In genomic region chr11:97127470-97128223, GRCm38 (mm10) we compare ENCODE assay signal across 9 mouse cellular contexts. TPM values are rescaled to one million over a fixed set of nuclear protein-coding genes. Genes with fewer than 3 reads are reported as not detected.
DNase-seq lines count a peak whose midpoint lies in the region; ATAC-seq and TF ChIP-seq lines count a peak whose summit lies in the region.
"Had no signal": no experiment of that assay in that cellular context is flagged by ENCODE, and none has a peak within 500 bp of the region (broad histone marks: within the 10 kb centered on the region; RNA-seq: fewer than 3 reads in every experiment).

No protein-coding gene starts in this region.

- H3K27ac ChIP-seq in heart, adult 2 months = no peak overlapping the region
- H3K27ac ChIP-seq in thymus, adult 2 months (ENCODE audit: control insufficient read depth, insufficient read depth, low read length) = no peak overlapping the region
- no peak overlapping the region for H3K27ac ChIP-seq in limb, embryonic 15.5 days
- no peak overlapping the region for H3K27ac ChIP-seq in stomach, postnatal 0 days (replicated peaks)

- H3K4me1 ChIP-seq in heart, adult 2 months (ENCODE audit: control insufficient read depth, insufficient read depth, low read length) = no peaks in the 10 kb centered on the region
- H3K4me1 ChIP-seq in thymus, adult 2 months (replicated peaks; ENCODE audit: control insufficient read depth, insufficient read depth, low read length) = peaks cover 24% of the 10 kb centered on the region
- H3K4me1 ChIP-seq in limb, embryonic 15.5 days = peaks cover 10% of the 10 kb centered on the region
- no peaks in the 10 kb centered on the region for H3K4me1 ChIP-seq in stomach, postnatal 0 days (replicated peaks; ENCODE audit: control insufficient read depth, insufficient read depth)

- no peak for TF ChIP-seq EP300 in heart, adult 2 months (IDR thresholded peaks at IDR 0.05; ENCODE audit: insufficient read depth, low read depth, low read length)
- no peak for TF ChIP-seq EP300 in stomach, postnatal 0 days (optimal IDR thresholded peaks at IDR 0.05)

- no peaks in the 10 kb centered on the region for H3K9me3 ChIP-seq in limb, embryonic 15.5 days
- no peaks in the 10 kb centered on the region for H3K9me3 ChIP-seq in stomach, postnatal 0 days (ENCODE audit: control insufficient read depth, low read length)

- ATAC-seq in limb, embryonic 15.5 days (ENCODE audit: insufficient number of reproducible peaks, low FRiP score, low TSS enrichment, low read depth) = no peak
- no peak for ATAC-seq in stomach, postnatal 0 days (ENCODE audit: low FRiP score, low TSS enrichment)

- H3K9ac ChIP-seq in heart, adult 2 months (ENCODE audit: low read depth, low read length) = peak overlapping the region; percentile 12; the same call in 1 of the 2 replicates
- H3K9ac ChIP-seq in limb, embryonic 15.5 days = no peak overlapping the region
- peak overlapping the region; percentile 62 for H3K9ac ChIP-seq in stomach, postnatal 0 days (ENCODE audit: low read length)

- H3K4me3 ChIP-seq in heart, adult 2 months = peak overlapping the region; percentile 54
- H3K4me3 ChIP-seq in thymus, adult 2 months (ENCODE audit: control insufficient read depth, insufficient read depth, low read length) = peak overlapping the region; percentile 46
- peak overlapping the region; percentile 47 for H3K4me3 ChIP-seq in limb, embryonic 15.5 days
- peak overlapping the region; percentile 48 for H3K4me3 ChIP-seq in stomach, postnatal 0 days (ENCODE audit: low read depth, low read length)

- H3K4me2 ChIP-seq in limb, embryonic 15.5 days = peak overlapping the region; percentile 83
- peak overlapping the region; percentile 92 for H3K4me2 ChIP-seq in stomach, postnatal 0 days (replicated peaks; ENCODE audit: low read depth)

- H3K79me2 ChIP-seq in heart, adult 2 months (replicated peaks; ENCODE audit: control insufficient read depth, insufficient read depth, low read length) = no peaks in the 10 kb centered on the region

- H3K36me3 ChIP-seq in heart, adult 2 months (ENCODE audit: control insufficient read depth, insufficient read depth, low read length) = no peaks in the 10 kb centered on the region
- H3K36me3 ChIP-seq in thymus, adult 2 months (ENCODE audit: control insufficient read depth, insufficient read depth, low read length) = no peaks in the 10 kb centered on the region
- no peaks in the 10 kb centered on the region for H3K36me3 ChIP-seq in limb, embryonic 15.5 days
- no peaks in the 10 kb centered on the region for H3K36me3 ChIP-seq in stomach, postnatal 0 days (ENCODE audit: control insufficient read depth, insufficient read depth, low read length)

- DNase-seq in heart, adult 2 months = no peak
- no peak for DNase-seq in heart, adult 8-10 months (ENCODE audit: low spot score)
- no peak for DNase-seq in thymus, adult 2 months
- DNase-seq in thymus, postnatal 10 days (ENCODE audit: low spot score in 2 of 2) = no peak
- DNase-seq in stomach, postnatal 0 days (ENCODE audit: low spot score) = no peak
- DNase-seq in left cerebral cortex, adult 18-20 months (ENCODE audit: low spot score in 2 of 2) = no peak
- DNase-seq in layer of hippocampus, adult 18-20 months (ENCODE audit: low spot score in 2 of 2) = no peak
- DNase-seq: cerebellum, adult 9-11 months had no signal

- TF ChIP-seq CTCF in heart, adult 2 months (IDR thresholded peaks at IDR 0.05) = no peak
- TF ChIP-seq CTCF in thymus, adult 2 months (IDR thresholded peaks at IDR 0.05; ENCODE audit: borderline replicate concordance, control insufficient read depth, extremely low read depth, insufficient read depth, low read length, poor library complexity) = no peak
- TF ChIP-seq CTCF in stomach, postnatal 0 days (IDR thresholded peaks at IDR 0.05; ENCODE audit: low read depth) = no peak

- H3K27me3 ChIP-seq in heart, adult 2 months (ENCODE audit: control insufficient read depth, insufficient read depth, low read length) = no peaks in the 10 kb centered on the region
- no peaks in the 10 kb centered on the region for H3K27me3 ChIP-seq in thymus, adult 2 months (ENCODE audit: control insufficient read depth, insufficient read depth, low read length)
- H3K27me3 ChIP-seq in limb, embryonic 15.5 days = 0 out of 2 replicates have a peak, but pooled peaks cover 4% of the 10 kb centered on the region
- H3K27me3 ChIP-seq in stomach, postnatal 0 days (ENCODE audit: control insufficient read depth, insufficient read depth, low read length) = no peaks in the 10 kb centered on the region

- intact Hi-C loops in heart, adult 2 months (cut with DNase I) = no loop called here

- 30% methylated on average over 19 of the region's 19 CpGs for WGBS in heart, adult 2 months
- WGBS in thymus, adult 2 months = 48% methylated on average over 19 of the region's 19 CpGs
- WGBS in limb, embryonic 15.5 days = 20% methylated on average over 19 of the region's 19 CpGs
- WGBS in stomach, postnatal 0 days = 24% methylated on average over 19 of the region's 19 CpGs

- TF ChIP-seq POLR2A in heart, adult 2 months (IDR thresholded peaks at IDR 0.05; ENCODE audit: insufficient read depth, low read depth, low read length) = no peak
- TF ChIP-seq POLR2A in thymus, adult 2 months (IDR thresholded peaks at IDR 0.05; ENCODE audit: control insufficient read depth, extremely low read depth, insufficient read depth, low read length, poor library complexity) = no peak

RNA-seq across cellular contexts. Expression of gene Tbx21, which starts 12.5 kb away (rescaled TPM):
- total RNA-seq in heart, adult 2 months (2021) = not detected
- 0.15 and 0.45 TPM in 2 replicates for polyA plus RNA-seq in heart, adult 2 months (2012; rRNA removed)
- under 1 TPM in 1 of 4 experiments, not detected in 3; 0.16 TPM for total RNA-seq in heart, adult 8-10 months (2022)
- polyA plus RNA-seq in thymus, adult 2 months (2012; rRNA removed) = 4.0 TPM in 2 replicates
- polyA plus RNA-seq in limb, embryonic 15.5 days (2015; fragmentation: Nextera tagmentation; extraction: Ambion mirVana) = 0.14 TPM in 1 of 2 replicates, not detected in the other
- 0.05 and 0.10 TPM in 2 replicates for polyA plus RNA-seq in stomach, postnatal 0 days (2015; fragmentation: Nextera tagmentation; extraction: Ambion mirVana)
- under 1 TPM in 1 of 2 experiments, not detected in 1; 0.21 TPM for total RNA-seq in left cerebral cortex, adult 18-20 months (2021)
- total RNA-seq in layer of hippocampus, adult 18-20 months (2021) = under 1 TPM in 1 of 2 experiments, not detected in 1; 0.12 TPM

RNA-seq across cellular contexts. Expression of gene Tbkbp1, which starts 23.6 kb away (rescaled TPM):
- total RNA-seq in heart, adult 2 months (2021) = 10 to 100 TPM; 12.1 to 12.2 TPM
- polyA plus RNA-seq in heart, adult 2 months (2012; rRNA removed) = 13.5 and 14.1 TPM in 2 replicates
- 10 to 100 TPM; 12.2 to 14.9 (median 13.9) TPM for total RNA-seq in heart, adult 8-10 months (2022)
- polyA plus RNA-seq in thymus, adult 2 months (2012; rRNA removed) = 7.3 and 8.8 TPM in 2 replicates
- polyA plus RNA-seq in limb, embryonic 15.5 days (2015; fragmentation: Nextera tagmentation; extraction: Ambion mirVana) = 6.8 and 7.8 TPM in 2 replicates
- polyA plus RNA-seq in stomach, postnatal 0 days (2015; fragmentation: Nextera tagmentation; extraction: Ambion mirVana) = 1.8 and 2.4 TPM in 2 replicates
- 10 to 100 TPM; 54.8 to 58.4 TPM for total RNA-seq in left cerebral cortex, adult 18-20 months (2021)
- total RNA-seq in layer of hippocampus, adult 18-20 months (2021) = 100 to 1,000 TPM in 1 of 2 experiments, 10 to 100 TPM in 1; 98.1 to 100 TPM
